Mouse (Mus musculus): ENCODE data around the gene Hpd. TPM values are rescaled to one million over a fixed set of nuclear protein-coding genes. Genes with fewer than 3 reads are reported as not detected.
A peak's percentile ranks its signal among the peaks of the same experiment; 100 is the strongest.

Gene Hpd
- polyA plus RNA-seq, 1 experiment from 2014 or later, result not detected

- WGBS (ENCODE audit: insufficient replicate concordance), result 2% methylated on average over 44 of the region's 44 CpGs
- Histone ChIP-seq H3K36me3 (ENCODE audit: control insufficient read depth, insufficient read depth, low read length) (no peaks in the 10 kb centered on the region), H3K4me2 (peak within 1 kb of the TSS; percentile 100), H3K9ac (ENCODE audit: low read depth, low read length) (peak within 1 kb of the TSS; percentile 59; the same call in 1 of the 2 replicates), H3K9me3 (replicated peaks; ENCODE audit: control insufficient read depth, low read length) (no peaks in the 10 kb centered on the region), H3K4me1 (ENCODE audit: control insufficient read depth, insufficient read depth, low read length) (peaks cover 58% of the 10 kb centered on the region), H3K4me3 (ENCODE audit: low read depth, low read length) (peak within 1 kb of the TSS; percentile 36), H3K27me3 (ENCODE audit: control insufficient read depth, insufficient read depth, low read length) (no peaks in the 10 kb centered on the region), H3K27ac (ENCODE audit: low read depth, low read length) (peak within 1 kb of the TSS; percentile 100; the same call in 1 of the 2 replicates)
- ATAC-seq (replicated peaks; ENCODE audit: insufficient number of reproducible peaks, low FRiP score, low TSS enrichment), result peak; percentile 60
Measured at GRCm38 (mm10) chr5:123132308-123133071, 50.0 kb downstream of the Hpd start, which contains the start of gene Rhof. Rhof (minus strand) TSS chr5:123132692.

- H3K4me1 ChIP-seq (ENCODE audit: control insufficient read depth, insufficient read depth, low read length), result peaks cover 43% of the 10 kb centered on the region
- 81% methylated on average over 5 of the region's 5 CpGs for WGBS (ENCODE audit: insufficient replicate concordance)
Measured at GRCm38 (mm10) chr5:123130814-123131148, 51.7 kb downstream of the Hpd start.

GRCm38 (mm10) chr5:123130030-123130813 is 52.3 kb downstream of the Hpd start:
- H3K4me2 ChIP-seq, result no peak overlapping the region
- H3K27ac ChIP-seq (ENCODE audit: low read depth, low read length), result no peak overlapping the region
- 89% methylated on average over 9 of the region's 9 CpGs for WGBS (ENCODE audit: insufficient replicate concordance)
- H3K36me3 ChIP-seq (ENCODE audit: control insufficient read depth, insufficient read depth, low read length), result no peaks in the 10 kb centered on the region
- no peak for ATAC-seq (replicated peaks; ENCODE audit: insufficient number of reproducible peaks, low FRiP score, low TSS enrichment)
- no peaks in the 10 kb centered on the region for H3K9me3 ChIP-seq (replicated peaks; ENCODE audit: control insufficient read depth, low read length)
- no peak overlapping the region for H3K9ac ChIP-seq (ENCODE audit: low read depth, low read length)
- no peak overlapping the region for H3K4me3 ChIP-seq (ENCODE audit: low read depth, low read length)
- peaks cover 39% of the 10 kb centered on the region for H3K4me1 ChIP-seq (ENCODE audit: control insufficient read depth, insufficient read depth, low read length)
- H3K27me3 ChIP-seq (ENCODE audit: control insufficient read depth, insufficient read depth, low read length), result no peaks in the 10 kb centered on the region

More at GRCm38 (mm10) chr5:123130814-123131148, 51.7 kb downstream of the Hpd start:
- no peak for ATAC-seq (replicated peaks; ENCODE audit: insufficient number of reproducible peaks, low FRiP score, low TSS enrichment)
- Histone ChIP-seq H3K36me3 (ENCODE audit: control insufficient read depth, insufficient read depth, low read length) (no peaks in the 10 kb centered on the region), H3K27me3 (ENCODE audit: control insufficient read depth, insufficient read depth, low read length) (no peaks in the 10 kb centered on the region), H3K9me3 (replicated peaks; ENCODE audit: control insufficient read depth, low read length) (no peaks in the 10 kb centered on the region), H3K4me2 (no peak overlapping the region), H3K9ac (ENCODE audit: low read depth, low read length) (no peak overlapping the region), H3K27ac (ENCODE audit: low read depth, low read length) (no peak overlapping the region), H3K4me3 (ENCODE audit: low read depth, low read length) (no peak overlapping the region)

DNA sequence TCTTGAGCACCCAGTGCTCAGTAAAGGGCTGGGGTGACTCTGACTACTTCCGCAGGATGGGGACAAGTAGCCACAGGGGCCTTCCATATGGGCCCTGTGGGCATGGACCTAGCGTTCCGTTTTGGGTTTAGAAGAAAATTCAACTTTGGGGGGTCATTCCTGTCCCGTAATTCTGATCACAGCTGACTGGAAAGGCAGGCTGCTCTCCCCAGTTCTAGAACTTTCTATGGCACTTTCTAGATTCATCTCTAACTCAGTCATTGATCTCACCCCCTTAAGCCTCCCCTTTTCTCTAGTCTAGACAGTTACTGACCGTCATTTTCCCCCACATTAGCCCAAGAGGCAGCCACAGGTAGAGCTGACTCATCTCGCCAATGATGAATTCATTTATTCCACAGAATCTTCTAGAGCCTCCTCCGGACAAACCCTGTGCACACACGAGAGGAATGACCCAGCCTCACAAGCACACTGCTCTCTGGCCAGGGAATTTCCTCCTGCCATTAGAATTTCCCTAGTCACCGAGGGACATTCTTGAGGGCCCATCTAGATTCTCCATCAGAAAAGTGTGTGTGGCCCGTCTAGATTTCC is 53.3 kb downstream of the Hpd start:
- Histone ChIP-seq H3K4me1 (ENCODE audit: control insufficient read depth, insufficient read depth, low read length) (peaks cover 30% of the 10 kb centered on the region), H3K4me3 (ENCODE audit: low read depth, low read length) (no peak overlapping the region), H3K27me3 (ENCODE audit: control insufficient read depth, insufficient read depth, low read length) (no peaks in the 10 kb centered on the region), H3K4me2 (no peak overlapping the region), H3K9me3 (replicated peaks; ENCODE audit: control insufficient read depth, low read length) (no peaks in the 10 kb centered on the region), H3K9ac (ENCODE audit: low read depth, low read length) (peak overlapping the region; percentile 7; the same call in 1 of the 2 replicates), H3K36me3 (ENCODE audit: control insufficient read depth, insufficient read depth, low read length) (no peaks in the 10 kb centered on the region), H3K27ac (ENCODE audit: low read depth, low read length) (no peak overlapping the region)
- no peak for ATAC-seq (replicated peaks; ENCODE audit: insufficient number of reproducible peaks, low FRiP score, low TSS enrichment)
- 74% methylated on average over 10 of the region's 10 CpGs for WGBS (ENCODE audit: insufficient replicate concordance)

DNA sequence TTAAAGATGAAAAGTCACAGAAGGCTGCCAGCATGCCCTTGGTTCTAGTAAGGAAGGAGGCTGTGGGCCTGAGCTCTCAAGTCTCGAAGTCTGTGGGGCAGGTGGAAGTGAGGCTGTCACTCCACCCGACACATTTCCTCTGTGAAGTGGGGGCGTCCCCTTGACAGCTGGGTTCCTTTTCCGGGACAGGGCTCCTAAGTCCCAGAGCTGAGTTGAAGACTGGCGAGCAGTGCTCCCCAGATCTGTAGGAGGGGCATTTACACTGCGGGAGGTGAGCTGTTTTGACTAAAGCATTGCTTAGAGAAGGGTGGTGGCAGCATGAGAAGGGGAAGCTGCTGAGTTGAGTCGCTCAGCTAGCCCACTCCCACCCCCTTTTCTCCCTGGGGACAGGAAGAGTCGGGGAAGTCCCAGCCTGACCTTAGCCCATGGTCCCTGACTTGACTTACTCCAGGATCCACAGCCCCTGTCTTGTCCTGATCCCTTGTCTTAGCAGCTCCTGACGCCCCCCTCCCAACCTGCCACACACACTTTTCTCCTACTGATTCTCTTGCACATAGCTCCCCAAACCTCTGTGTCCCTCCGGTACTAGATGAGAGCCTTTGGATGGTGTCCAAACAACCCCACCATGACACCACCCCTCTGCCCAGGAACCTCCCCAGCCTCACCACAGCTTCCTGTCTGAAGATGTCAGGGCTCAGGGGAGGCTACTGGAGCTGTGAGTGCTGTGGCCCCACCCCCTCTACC is 53.9 kb downstream of the Hpd start:
- peak overlapping the region; percentile 7; the same call in 1 of the 2 replicates for H3K9ac ChIP-seq (ENCODE audit: low read depth, low read length)
- no peaks in the 10 kb centered on the region for H3K27me3 ChIP-seq (ENCODE audit: control insufficient read depth, insufficient read depth, low read length)
- H3K4me2 ChIP-seq, result no peak overlapping the region
- no peaks in the 10 kb centered on the region for H3K9me3 ChIP-seq (replicated peaks; ENCODE audit: control insufficient read depth, low read length)
- no peak overlapping the region for H3K4me3 ChIP-seq (ENCODE audit: low read depth, low read length)
- peaks cover 23% of the 10 kb centered on the region for H3K4me1 ChIP-seq (ENCODE audit: control insufficient read depth, insufficient read depth, low read length)
- 46% methylated on average over 10 of the region's 10 CpGs for WGBS (ENCODE audit: insufficient replicate concordance)
- H3K36me3 ChIP-seq (ENCODE audit: control insufficient read depth, insufficient read depth, low read length), result no peaks in the 10 kb centered on the region
- no peak for ATAC-seq (replicated peaks; ENCODE audit: insufficient number of reproducible peaks, low FRiP score, low TSS enrichment)
- H3K27ac ChIP-seq (ENCODE audit: low read depth, low read length), result no peak overlapping the region

- Histone ChIP-seq H3K9me3 (replicated peaks; ENCODE audit: control insufficient read depth, low read length) (no peaks in the 10 kb centered on the region), H3K4me1 (ENCODE audit: control insufficient read depth, insufficient read depth, low read length) (peaks cover 11% of the 10 kb centered on the region), H3K27me3 (ENCODE audit: control insufficient read depth, insufficient read depth, low read length) (no peaks in the 10 kb centered on the region), H3K27ac (ENCODE audit: low read depth, low read length) (no peak overlapping the region), H3K4me2 (no peak overlapping the region), H3K36me3 (ENCODE audit: control insufficient read depth, insufficient read depth, low read length) (no peaks in the 10 kb centered on the region), H3K4me3 (ENCODE audit: low read depth, low read length) (no peak overlapping the region), H3K9ac (ENCODE audit: low read depth, low read length) (no peak overlapping the region)
- WGBS (ENCODE audit: insufficient replicate concordance), result 65% methylated on average over 6 of the region's 6 CpGs
- ATAC-seq (replicated peaks; ENCODE audit: insufficient number of reproducible peaks, low FRiP score, low TSS enrichment), result no peak
Measured at GRCm38 (mm10) chr5:123127031-123127430, 55.5 kb downstream of the Hpd start.

GRCm38 (mm10) chr5:123125638-123126406 is 56.7 kb downstream of the Hpd start:
- WGBS (ENCODE audit: insufficient replicate concordance), result 66% methylated on average over 18 of the region's 18 CpGs
- Histone ChIP-seq H3K4me1 (ENCODE audit: control insufficient read depth, insufficient read depth, low read length) (peaks cover 7% of the 10 kb centered on the region; the same call in 1 of the 2 replicates), H3K36me3 (ENCODE audit: control insufficient read depth, insufficient read depth, low read length) (no peaks in the 10 kb centered on the region), H3K27me3 (ENCODE audit: control insufficient read depth, insufficient read depth, low read length) (no peaks in the 10 kb centered on the region), H3K4me2 (no peak overlapping the region), H3K4me3 (ENCODE audit: low read depth, low read length) (no peak overlapping the region), H3K9ac (ENCODE audit: low read depth, low read length) (no peak overlapping the region), H3K27ac (ENCODE audit: low read depth, low read length) (no peak overlapping the region), H3K9me3 (replicated peaks; ENCODE audit: control insufficient read depth, low read length) (no peaks in the 10 kb centered on the region)
- no peak for ATAC-seq (replicated peaks; ENCODE audit: insufficient number of reproducible peaks, low FRiP score, low TSS enrichment)
